Mouse (Mus musculus): ENCODE data around the gene Slc6a5.

The Slc6a5 gene

DNA sequence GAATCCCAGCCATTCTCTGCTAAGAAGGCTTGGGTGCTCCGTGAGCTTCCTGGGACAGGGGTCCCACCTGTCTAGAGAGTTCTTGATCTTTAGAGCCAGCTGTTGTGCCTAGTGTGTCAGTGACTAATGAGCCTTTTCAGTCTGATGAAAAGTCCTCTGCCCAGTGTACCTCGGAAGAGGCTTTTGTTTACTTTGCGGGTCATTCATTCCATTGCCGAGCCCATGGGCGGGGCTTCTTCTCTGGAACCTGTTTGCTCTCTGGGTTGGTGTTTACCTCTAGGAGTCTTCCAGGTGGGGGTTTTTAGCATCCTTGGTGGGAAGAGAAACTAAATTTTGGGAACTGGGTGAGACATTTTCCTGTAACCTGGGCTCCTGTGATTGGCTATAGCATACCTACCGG is 74.8 kb downstream of the Slc6a5 start:
- no peak for DNase-seq

DNA sequence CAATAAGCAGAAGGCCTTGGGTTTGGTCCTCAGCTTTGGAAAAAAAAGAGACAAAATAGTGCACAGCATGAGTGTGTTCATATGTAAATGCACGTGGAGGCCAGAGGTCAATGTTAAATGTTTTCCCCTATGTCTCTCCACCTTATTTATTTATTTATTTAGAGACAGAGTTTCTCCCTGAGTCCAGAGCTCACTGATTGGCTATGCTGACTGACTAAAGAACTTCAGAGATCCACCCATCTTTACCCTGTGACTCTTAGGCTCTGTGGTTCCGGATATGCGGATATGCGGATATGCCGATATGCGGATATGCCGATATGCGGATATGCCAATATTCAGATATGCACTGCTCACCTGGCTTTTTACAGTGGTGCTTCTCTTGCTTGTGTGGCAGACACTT is 76.0 kb downstream of the Slc6a5 start:
- DNase-seq = no peak

DNA sequence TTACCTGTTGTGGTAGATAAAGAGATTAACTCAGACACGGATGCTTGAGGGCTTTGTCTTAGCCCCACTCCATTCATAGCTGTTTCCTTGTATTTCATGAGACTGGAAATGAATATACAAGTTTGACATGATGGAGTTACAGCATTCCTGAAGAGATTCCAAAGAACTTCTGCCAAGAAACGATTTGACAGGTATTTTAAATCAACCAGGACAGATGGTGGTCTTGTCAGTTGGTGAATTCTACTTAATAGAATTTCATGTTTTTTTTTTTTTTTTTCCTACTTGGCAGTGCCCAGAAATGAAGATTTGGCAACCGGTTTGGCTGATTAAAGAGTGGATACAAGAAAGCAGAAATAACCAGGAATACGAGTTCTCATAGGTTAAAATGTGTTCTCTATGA is 89.4 kb downstream of the Slc6a5 start:
- no peak for DNase-seq

DNA sequence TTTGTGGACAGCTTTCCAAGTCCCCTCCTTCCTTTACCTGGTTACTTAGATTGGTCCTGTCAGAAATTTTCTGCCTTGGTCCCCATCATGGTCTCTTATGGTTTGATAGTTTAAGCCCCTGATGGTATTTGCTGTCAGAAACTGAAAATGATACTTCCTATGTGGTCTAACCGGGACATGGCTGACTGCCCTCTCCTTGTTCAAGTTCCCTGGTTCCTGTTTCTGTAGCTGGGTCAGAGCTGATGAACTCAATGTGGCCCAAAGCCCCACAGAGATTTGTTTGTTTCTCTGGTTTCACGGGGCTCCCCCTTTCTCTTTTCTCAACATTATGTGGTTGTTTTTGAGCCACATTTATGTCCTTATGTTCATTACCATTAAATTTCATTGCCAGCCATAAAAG is 95.3 kb downstream of the Slc6a5 start:
- no peak for DNase-seq
